Mouse (Mus musculus) ES-Bruce4 (cell line): ENCODE data around the gene Vwce.

Experiments
- EP300 ChIP-seq: IDR thresholded peaks from 2 replicates; pipeline ENCODE4 v1.6.1; 2011; ENCODE audit warnings: low read depth, low read length; ENCODE audit not compliant: insufficient read depth
- POLR2A ChIP-seq: IDR thresholded peaks from one replicate; pipeline ENCODE4 v1.8.1; 2011; ENCODE audit warnings: low read length; ENCODE audit not compliant: insufficient read depth

DNA sequence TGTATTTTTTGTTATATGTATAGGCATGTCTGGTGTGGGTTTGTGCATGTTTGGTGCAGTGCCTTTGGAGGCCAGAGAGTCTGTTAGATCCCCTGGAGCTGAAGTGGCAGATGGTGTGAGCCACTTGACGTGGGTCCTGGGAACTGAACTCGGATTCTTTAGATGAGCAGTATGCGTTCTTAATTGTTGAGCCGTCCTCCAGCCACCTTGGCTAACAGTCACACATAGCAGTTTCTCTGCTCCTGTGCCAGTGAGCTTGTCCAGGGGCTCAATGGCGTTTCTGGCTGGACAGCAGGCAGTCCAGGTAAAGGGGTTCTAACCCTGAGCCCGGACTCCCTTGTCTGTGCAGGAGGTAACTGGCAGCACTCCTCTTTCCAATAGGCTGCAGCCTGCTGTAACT is 74.9 kb downstream of the Vwce start:
- TF ChIP-seq EP300 (no peak), POLR2A (no peak)
